Mouse (Mus musculus): ENCODE results near the gene Sel1l.
"Not testable (repeated sequence)": the region's sequence is repeated elsewhere in the genome, so short reads cannot be mapped to it uniquely, and the experiment has no call there.

The Sel1l gene

GRCm38 (mm10) chr12:91815990-91816389 is 33.0 kb downstream of the Sel1l start:
- DNase-seq = peak; percentile 33

DNA sequence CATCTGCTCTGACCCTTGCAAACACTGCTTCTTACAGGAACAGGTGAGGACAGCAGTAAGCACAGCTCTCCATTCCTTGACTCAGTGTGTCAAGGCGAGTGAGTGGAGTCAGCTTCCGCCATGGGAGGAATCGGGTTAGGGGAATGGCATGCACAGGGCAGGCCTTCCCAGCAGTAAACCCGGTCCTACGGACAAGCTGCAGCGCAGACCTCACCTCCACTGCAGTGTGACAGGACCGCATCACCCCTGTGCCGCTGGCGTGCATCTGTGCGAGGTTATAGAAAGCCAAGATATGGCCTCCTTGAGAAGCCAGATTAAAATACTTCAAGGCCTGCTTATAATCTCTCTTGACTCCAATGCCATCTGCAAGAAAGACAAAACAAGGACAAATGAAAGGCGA is 33.4 kb downstream of the Sel1l start:
- DNase-seq = no peak

DNA sequence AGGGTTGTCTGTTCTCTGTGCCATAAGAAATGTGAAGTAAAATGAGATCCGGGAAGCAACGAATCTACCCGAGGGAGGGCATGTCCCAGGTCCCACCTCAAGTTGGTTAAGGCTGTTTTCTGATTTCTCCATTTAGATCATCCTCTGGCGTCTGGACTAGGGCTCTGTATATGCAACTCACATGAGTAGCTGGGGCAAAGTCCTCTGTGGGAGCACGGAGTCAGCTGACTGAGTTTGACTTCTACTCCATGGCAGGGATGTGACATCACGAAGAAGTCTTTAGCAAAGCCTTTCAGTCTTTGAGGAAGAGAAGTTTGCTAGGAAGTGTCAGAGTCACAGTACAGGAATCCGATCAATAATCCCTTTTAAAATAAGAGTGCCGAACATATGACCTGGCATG is 40.0 kb downstream of the Sel1l start:
- no peak for DNase-seq

DNA sequence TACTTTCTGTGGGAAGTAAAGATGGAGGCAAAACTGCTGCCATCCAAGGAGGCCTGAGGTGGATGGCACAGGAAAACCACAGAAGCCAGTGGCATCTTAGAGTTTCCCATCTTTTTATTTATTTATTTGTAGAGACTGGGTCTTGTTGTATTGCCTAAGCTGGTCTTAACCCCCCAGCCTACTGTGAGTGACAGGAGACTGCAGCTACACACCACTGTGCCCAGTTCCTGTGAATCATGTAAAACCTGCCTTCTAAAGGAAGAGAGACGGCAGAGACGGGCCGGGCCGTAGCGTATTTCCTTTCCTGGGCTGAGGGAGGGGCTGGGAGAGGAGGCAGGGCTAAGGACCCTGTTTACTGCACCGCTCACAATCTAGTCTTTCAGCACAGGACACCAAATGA is 41.2 kb downstream of the Sel1l start:
- no peak for DNase-seq

DNA sequence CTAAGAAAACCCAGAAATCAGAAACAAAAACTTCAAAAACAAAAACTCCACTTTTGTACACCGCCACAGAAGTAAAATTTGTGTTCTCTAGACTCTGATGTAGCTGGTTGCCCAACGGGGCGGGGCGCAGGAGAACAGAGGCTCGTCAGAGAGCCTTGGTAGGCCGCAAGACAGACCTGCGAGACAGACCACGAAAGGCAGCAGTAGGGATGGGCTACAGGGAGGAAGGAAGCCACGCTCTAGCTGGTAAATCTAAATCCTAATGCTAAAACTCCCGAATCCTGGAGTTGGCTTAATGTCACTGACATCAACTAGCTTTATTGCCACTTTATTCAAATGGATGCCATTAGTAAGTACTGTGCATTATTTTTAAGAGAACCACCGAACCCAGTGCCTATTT is 41.9 kb downstream of the Sel1l start:
- DNase-seq = no peak

- no peak for DNase-seq
Measured at GRCm38 (mm10) chr12:91804262-91804661, 44.7 kb downstream of the Sel1l start.

DNA sequence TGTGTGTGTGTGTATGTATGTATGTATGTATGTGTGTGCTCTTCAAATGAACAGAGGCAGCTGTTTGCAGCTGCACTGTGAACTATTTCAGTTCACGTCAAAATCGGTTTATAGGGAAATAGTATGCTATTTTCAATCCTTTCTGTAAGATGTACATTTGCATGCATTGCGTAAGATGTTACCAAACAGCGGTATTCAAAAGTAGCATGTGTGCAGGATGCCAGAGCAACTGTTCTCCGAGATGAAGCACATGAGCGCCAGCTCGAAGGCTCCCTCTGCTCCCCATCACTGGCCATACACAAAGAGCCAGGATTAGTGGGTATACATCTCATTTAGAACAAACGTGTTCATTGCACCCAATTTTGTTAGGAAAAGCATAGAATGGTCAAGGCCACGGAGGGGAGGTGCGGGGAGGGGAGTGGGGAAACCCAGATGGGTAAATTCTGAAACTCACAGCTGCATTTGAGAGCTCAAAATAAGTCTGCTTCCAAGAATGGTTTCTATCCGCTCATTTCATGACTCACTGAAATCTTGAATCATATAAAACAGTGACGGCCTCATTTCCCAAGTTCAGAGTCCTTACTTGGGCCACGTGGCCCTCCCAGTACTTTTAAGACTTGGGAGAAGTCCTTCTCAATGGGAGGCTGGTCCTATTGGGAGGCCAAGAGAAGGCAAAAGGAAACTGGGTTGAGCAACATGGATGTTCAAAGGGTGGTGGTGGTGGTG is 45.6 kb downstream of the Sel1l start:
- no peak for DNase-seq

- no peak for DNase-seq
Measured at GRCm38 (mm10) chr12:91802586-91803206, 46.3 kb downstream of the Sel1l start.

GRCm38 (mm10) chr12:91800861-91801385 is 48.0 kb downstream of the Sel1l start:
- no peak for DNase-seq

GRCm38 (mm10) chr12:91799821-91800335 is 49.1 kb downstream of the Sel1l start:
- no peak for DNase-seq

- no peak for DNase-seq
Measured at GRCm38 (mm10) chr12:91799379-91799773, 49.6 kb downstream of the Sel1l start.

DNA sequence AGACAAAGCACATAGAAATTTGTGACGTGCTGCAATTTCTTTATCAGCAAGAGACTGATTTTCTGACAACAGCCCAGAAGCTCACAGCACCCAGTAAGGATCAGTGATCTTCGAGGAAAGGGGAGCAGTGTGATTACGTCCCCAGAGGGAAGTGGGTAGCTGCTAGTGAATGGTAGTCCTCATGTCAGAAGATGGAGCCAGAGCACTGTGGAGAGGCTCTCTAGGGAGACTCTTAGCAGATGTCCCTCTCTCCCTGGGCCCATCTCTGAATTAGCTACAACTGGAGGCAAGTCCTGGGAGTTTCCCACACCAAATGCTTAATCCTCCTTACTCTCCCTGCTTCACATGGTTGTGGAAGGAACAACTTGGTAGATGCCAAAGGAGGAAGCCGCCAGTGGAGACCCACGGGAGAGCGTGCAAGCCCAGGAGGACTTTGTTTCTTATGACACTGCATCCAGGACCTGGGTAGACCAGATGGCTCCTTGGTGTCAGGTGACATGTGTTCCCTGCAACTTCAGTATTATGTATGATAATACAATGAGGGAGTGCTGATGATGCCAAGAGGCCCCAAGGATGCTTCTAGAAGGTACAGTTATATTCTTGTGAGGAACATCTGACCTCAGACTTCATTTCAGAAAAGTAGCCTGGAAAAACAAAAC is 50.1 kb downstream of the Sel1l start:
- no peak for DNase-seq

- peak; percentile 50 for DNase-seq
Measured at GRCm38 (mm10) chr12:91796774-91797173, 52.2 kb downstream of the Sel1l start.

GRCm38 (mm10) chr12:91793266-91793665 is 55.7 kb downstream of the Sel1l start:
- no peak for DNase-seq

- no peak for DNase-seq
Measured at GRCm38 (mm10) chr12:91791822-91792221, 57.1 kb downstream of the Sel1l start.

- DNase-seq = peak; percentile 54
Measured at GRCm38 (mm10) chr12:91789801-91790200, 59.2 kb downstream of the Sel1l start.

- not testable (repeated sequence) for DNase-seq
Measured at GRCm38 (mm10) chr12:91788446-91788845, 60.5 kb downstream of the Sel1l start.

DNA sequence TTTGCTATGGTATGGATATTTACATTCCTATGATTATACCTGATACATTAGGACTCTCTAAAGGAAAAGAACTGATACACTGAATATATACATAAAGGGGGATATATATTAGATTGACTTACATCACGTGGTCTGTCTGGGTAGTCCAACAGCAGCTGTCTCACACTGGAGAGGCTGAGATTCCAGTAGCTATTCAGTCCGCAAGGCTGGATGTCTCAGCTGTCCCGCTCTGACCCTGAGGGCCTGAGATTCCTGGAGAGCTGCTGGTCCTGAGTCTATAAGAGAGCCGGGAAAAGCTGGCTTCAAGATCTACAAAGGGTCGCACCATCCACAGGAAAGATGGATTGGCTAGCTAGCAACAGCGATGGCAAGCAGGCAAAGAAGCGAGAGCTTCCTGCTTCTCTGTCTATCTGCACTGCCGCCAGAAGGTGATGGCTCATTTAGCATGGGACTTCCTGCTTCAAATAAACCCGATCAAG is 61.0 kb downstream of the Sel1l start, which contains the start of gene Ston2:
TSS of gene Ston2 (minus strand) at position 429 of the 479 bp plus-strand sequence.
- no peak for DNase-seq

DNA sequence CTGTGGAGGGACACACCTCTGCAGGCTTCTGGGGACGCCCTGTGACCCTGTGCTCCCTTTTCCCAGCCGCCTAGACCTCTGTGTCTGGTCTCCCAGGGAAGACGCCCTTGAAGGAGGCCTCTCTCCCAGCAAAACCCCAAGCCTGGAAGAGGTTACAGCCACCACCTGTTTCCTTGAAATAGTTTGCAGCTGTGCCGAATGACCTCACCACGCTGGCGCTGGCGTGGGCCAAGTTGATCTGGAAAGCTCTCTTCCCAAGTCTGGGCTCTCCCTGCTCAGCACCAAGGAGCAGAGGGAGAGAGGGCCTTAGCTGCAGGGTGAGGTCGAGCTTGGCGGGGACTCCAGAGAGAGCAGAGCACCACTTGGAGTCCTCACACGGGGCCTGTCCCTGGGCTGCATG is 62.6 kb downstream of the Sel1l start:
- DNase-seq = no peak

- DNase-seq = no peak
Measured at GRCm38 (mm10) chr12:91781432-91781831, 67.5 kb downstream of the Sel1l start.

DNA sequence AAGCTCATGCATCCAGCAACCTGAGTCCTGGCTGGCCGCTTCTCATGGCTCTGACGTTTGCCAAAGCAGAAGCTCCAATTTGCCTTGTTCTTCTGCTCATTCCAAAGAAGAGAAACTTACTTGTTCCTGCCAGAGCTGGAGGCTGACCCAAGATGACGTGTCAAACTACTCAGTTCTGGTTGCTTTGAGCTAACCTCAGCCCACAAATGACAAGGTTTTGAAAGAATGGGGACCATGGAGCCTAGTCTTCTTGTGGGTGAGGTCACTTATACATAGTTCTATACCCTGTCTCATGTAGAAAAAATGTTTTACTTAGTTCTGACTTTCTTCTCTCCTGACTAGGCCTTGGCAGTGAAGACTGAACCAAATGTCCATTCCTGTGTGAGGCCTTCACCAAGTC is 68.4 kb downstream of the Sel1l start:
- no peak for DNase-seq

GRCm38 (mm10) chr12:91779004-91779365 is 70.0 kb downstream of the Sel1l start:
- DNase-seq = peak; percentile 92

DNA sequence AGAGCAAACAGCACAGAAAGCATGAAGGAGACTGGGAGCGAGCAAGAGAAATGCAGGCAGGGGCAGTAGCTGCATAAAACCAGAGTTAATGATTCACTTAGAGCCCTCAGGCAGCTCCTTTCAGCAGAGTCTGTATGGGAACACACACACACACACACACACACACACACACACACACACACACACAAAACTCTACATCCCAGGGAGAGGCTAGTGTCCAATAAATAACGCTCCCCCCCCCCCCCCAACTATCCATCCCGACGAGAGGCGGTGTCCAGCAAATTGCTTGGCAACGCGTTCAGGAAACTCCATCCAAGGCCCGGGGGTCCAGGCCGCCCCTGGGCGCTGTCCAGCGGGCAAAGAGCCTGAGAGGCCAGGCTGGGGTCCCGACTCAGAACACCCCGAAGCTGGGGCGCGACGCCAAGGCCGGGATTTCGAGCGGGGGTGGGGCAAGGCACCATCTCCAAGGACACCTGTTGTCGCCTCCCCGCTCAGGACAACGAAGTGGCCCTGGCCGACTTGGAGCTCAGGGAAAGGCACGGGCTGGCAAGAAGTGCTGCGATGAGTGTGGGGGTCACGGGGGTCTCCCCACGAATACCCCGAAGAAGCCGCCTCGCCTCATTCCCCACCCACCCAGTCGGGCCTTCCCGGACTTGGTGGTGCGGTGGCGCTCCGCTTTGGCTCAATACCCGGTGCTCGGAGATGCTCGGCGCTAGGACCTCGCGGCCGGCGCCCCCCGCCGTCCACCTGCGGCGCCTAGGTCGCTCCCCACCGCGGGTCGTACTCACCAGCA is 70.5 kb downstream of the Sel1l start:
- DNase-seq = peak; percentile 74

Data from kidney, adult 11 months (tissue).